Mouse (Mus musculus) heart, embryonic 10.5 days (tissue): ENCODE data around the gene Gtf2ird1. TPM values are rescaled to one million over a fixed set of nuclear protein-coding genes. Genes with fewer than 3 reads are reported as not detected.
"Not testable (repeated sequence)": the region's sequence is repeated elsewhere in the genome, so short reads cannot be mapped to it uniquely, and the experiment has no call there.

ENCODE experiments used
- DNase-seq: peaks from one replicate; pipeline ENCODE4 v3.0.0-alpha.2; 2017; ENCODE audit warnings: low spot score
- H3K27ac ChIP-seq: fragments of 300-500 bp; sonication (generic); 2 replicates; pipeline ENCODE4 v1.5.1; 2016; ENCODE audit warnings: mild to moderate bottlenecking
- H3K27me3 ChIP-seq: fragments of 300-500 bp; sonication (generic); 2 replicates; pipeline ENCODE4 v1.6.1; 2016; ENCODE audit warnings: mild to moderate bottlenecking; ENCODE audit not compliant: poor library complexity, insufficient read depth, severe bottlenecking
- H3K36me3 ChIP-seq: fragments of 300-500 bp; sonication (generic); 2 replicates; pipeline ENCODE4 v1.6.1; 2016; ENCODE audit warnings: mild to moderate bottlenecking, moderate library complexity
- H3K4me1 ChIP-seq: fragments of 300-500 bp; sonication (generic); 2 replicates; pipeline ENCODE4 v1.6.1; 2016; ENCODE audit warnings: mild to moderate bottlenecking
- H3K4me3 ChIP-seq: fragments of 300-500 bp; sonication (generic); 2 replicates; pipeline ENCODE4 v1.5.1; 2016; ENCODE audit warnings: mild to moderate bottlenecking, moderate library complexity
- H3K9me3 ChIP-seq: fragments of 300-500 bp; sonication (generic); 2 replicates; pipeline ENCODE4 v1.6.1; 2016; ENCODE audit warnings: mild to moderate bottlenecking, moderate library complexity
- WGBS: fragments of 180-500 bp; shearing (Covaris S2); methylation state at CpG from one replicate; pipeline ENCODE4 v1.1.7; 2016; 5-methylcytosine and 5-hydroxymethylcytosine counted together
- polyA plus RNA-seq: library from polyadenylated mRNA; unstranded; fragments of >200 nt; fragmentation: Nextera tagmentation; extraction: Ambion mirVana; gene quantifications from 2 replicates; pipeline ENCODE4 v1.2.1, GENCODE M21; 2016

Gene Gtf2ird1
- polyA plus RNA-seq, 1 experiment from 2014 or later: 74.8 TPM

DNA sequence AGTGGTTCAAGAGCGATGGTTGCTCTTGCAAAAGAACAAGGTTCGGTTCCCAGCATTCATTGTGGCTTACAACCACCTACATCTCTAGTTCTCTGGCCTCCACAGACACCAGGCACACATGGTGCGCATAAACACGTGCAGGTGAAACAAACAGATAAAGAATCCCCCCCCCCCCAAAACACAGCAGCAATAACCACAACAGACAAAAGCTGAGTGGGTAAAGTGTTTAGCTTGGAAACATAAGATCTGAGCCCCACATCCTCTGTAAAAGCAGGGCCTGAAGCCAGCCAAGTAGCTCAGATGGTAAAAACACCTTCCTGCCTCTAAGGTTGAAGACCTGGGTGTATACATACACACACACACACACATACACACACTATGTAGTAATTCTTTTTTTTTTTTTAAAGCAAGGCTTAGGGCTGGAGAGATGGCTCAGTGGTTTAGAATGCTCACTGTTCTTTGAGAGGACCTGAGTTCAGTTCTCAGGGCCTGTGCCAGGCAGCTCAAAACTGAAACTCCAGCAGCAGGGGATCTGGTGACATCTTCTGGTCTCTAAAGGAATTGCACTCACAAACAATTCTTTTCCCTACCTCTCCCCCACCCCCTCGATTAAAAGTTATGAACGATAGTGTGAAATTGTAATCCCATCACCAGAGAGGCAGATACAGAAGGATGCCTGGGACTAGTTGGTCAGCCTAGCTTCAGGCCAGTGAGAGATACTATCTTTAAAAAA lies 83.4 kb downstream of the Gtf2ird1 start:
- peaks cover 76% of the 10 kb centered on the region for H3K36me3 ChIP-seq
- no peak for DNase-seq
- no peaks in the 10 kb centered on the region for H3K4me1 ChIP-seq
- no peaks in the 10 kb centered on the region for H3K27me3 ChIP-seq
- no peak overlapping the region for H3K27ac ChIP-seq
- H3K4me3 ChIP-seq: no peak overlapping the region
- 93% methylated on average over 6 of the region's 6 CpGs for WGBS
- H3K9me3 ChIP-seq: no peaks in the 10 kb centered on the region

DNA sequence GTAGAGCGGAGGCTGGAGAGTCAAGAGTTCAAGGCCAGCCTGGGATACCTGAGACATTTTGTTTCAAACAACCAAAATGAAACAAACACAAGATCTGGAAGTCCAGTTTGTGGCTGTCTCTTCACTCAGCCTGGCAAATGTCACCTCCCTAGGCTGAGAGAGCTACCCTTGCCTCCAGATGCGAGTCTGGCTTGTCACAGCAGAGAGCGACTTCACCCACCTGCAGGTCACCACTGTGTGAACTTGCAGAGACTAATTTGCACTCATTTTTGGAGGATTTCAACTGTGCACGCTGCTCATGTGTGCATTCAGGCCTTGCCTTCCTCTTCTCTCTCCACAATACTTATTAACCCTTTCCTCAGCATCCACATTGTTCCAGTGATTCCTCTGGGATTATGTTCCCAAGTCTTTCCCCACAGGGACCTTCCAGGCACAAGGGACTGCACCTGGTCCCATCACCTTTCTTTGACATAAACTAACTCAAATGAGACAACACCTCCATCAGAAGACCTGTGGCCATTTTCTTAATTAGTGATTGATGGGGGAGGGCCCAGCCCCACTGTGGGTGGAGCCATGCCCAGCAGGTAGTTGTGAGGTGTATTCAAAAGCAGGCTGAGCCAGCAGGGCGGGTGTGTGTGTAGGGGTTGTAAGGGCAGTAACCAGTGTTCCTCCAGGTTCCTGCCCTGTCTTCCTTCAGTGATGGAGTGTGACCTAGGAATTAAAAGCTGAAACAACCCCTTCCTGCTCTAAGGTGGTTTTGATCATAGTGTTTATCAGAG lies 84.8 kb downstream of the Gtf2ird1 start:
- no peaks in the 10 kb centered on the region for H3K27me3 ChIP-seq
- no peak overlapping the region for H3K27ac ChIP-seq
- 93% methylated on average over 5 of the region's 5 CpGs for WGBS
- no peaks in the 10 kb centered on the region for H3K4me1 ChIP-seq
- no peaks in the 10 kb centered on the region for H3K9me3 ChIP-seq
- peaks cover 73% of the 10 kb centered on the region for H3K36me3 ChIP-seq
- no peak overlapping the region for H3K4me3 ChIP-seq
- no peak for DNase-seq

DNA sequence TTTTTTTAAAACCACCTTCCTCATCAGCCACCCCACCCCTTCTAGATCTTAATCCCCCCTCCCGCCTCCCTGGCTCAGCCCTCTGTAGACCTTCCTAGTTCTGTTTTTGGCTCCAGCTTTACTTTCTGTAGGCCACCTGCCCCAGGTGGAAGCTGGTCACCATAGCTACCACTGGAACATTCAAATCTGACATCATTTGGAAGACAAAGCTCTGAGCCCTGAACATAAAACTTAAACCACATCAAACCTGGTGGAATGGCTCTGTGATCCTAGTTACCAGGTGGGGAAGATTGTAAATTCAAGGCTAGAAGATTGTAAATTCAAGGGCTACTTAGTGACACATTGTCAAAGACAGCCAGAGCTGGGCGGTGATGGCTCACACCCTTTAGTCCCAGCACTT lies 85.7 kb downstream of the Gtf2ird1 start:
- DNase-seq: no peak
- H3K4me1 ChIP-seq: no peaks in the 10 kb centered on the region
- H3K27me3 ChIP-seq: no peaks in the 10 kb centered on the region
- WGBS: 93% methylated on average over 2 of the region's 2 CpGs
- H3K27ac ChIP-seq: no peak overlapping the region
- peaks cover 73% of the 10 kb centered on the region for H3K36me3 ChIP-seq
- no peak overlapping the region for H3K4me3 ChIP-seq
- no peaks in the 10 kb centered on the region for H3K9me3 ChIP-seq

DNA sequence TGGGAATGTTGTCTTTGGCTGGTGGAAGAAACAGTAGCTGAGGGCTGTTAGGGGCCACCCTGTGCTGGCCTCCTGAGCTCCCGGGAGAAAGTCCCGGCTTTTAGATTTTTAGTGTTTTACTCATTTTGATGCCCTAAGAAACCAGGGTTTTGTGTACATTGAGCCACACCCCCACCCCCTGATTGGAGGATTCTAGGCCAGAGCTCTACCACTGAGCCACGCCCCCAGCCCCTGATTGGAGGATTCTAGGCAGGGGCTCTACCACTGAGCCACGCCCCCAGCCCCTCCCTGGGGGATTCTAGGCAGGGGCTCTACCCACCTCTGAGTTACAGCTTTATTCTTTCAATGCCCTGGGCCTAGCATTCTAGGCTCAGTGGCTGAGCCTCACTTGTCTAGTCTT lies 97.4 kb downstream of the Gtf2ird1 start:
- Histone ChIP-seq H3K27me3 (no peaks in the 10 kb centered on the region), H3K27ac (no peak overlapping the region), H3K4me3 (no peak overlapping the region), H3K4me1 (no peaks in the 10 kb centered on the region), H3K9me3 (no peaks in the 10 kb centered on the region), H3K36me3 (peaks cover 66% of the 10 kb centered on the region)
- no peak for DNase-seq
- 88% methylated on average over 4 of the region's 4 CpGs for WGBS

DNA sequence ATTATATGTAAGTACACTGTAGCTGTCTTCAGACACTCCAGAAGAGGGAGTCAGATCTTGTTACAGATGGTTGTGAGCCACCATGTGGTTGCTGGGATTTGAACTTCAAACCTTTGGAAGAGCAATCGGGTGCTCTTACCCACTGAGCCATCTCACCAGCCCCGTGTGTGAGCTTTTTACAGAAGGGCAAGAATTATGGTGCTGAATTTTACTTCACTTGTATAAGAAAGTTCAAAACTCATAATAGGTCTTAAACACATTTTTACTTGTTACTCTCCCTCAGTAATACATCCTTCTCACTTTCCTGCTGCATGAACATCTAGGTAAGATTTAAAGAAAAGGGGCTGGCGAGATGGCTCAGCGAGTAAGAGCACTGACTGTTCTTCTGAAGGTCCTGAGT lies 101.1 kb downstream of the Gtf2ird1 start:
- DNase-seq, H3K4me3 ChIP-seq, H3K27me3 ChIP-seq, H3K9me3 ChIP-seq, H3K27ac ChIP-seq: not testable (repeated sequence)
- Histone ChIP-seq H3K4me1 (peaks cover 23% of the 10 kb centered on the region), H3K36me3 (peaks cover 37% of the 10 kb centered on the region)
- 93% methylated on average over 4 of the region's 4 CpGs for WGBS

DNA sequence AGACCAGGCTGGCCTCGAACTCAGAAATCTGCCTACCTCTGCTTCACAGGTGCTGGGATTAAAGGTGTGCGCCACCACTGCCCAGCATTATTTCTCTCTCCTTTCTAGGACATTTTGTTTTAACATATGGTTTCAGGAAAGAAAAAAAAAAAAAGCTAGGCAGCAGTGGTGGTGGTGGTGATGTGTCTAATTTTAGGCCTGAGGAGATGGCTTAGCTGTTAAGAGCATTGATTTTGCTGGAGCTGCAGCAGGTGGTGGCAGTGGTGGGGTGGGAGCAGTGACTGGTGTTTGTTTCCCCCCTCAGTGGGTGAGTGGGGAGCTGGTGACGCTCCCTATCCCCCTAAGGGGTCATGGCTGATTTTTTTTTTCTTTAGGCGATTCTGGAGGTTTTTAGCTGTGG lies 103.4 kb downstream of the Gtf2ird1 start:
- H3K36me3 ChIP-seq: peaks cover 15% of the 10 kb centered on the region
- H3K27ac ChIP-seq: no peak overlapping the region
- no peaks in the 10 kb centered on the region for H3K27me3 ChIP-seq
- H3K9me3 ChIP-seq: no peaks in the 10 kb centered on the region
- DNase-seq: no peak
- 62% methylated on average over 4 of the region's 4 CpGs for WGBS
- no peak overlapping the region for H3K4me3 ChIP-seq
- peaks cover 26% of the 10 kb centered on the region for H3K4me1 ChIP-seq

DNA sequence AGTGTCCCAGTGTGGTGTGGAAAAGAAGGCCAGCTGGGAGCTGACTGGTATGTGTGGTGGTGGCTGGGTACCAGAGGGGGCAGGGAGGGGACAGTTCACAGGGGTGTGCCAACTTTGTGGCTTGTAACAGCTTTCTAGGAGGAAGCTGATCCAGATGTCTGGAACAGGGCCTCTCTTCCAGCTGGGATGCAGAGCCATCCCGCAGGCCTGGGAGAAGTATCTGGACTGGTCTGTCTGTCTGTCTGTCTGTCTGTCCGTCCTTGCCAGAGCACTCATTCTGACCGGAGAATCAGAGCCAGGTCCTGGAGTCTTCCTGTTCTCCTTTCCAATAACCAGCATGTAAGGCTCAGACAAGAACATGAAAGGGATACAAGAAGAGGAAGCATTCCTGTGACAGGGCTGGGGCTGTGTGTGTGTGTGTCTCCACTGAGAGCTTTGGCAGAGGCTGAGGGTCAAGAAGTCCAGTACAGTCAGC lies 104.0 kb downstream of the Gtf2ird1 start:
- Histone ChIP-seq H3K9me3 (no peaks in the 10 kb centered on the region), H3K36me3 (peaks cover 10% of the 10 kb centered on the region), H3K4me3 (no peak overlapping the region), H3K27ac (peak overlapping the region; percentile 29; the same call in 1 of the 2 replicates), H3K4me1 (peaks cover 26% of the 10 kb centered on the region), H3K27me3 (no peaks in the 10 kb centered on the region)
- WGBS: 58% methylated on average over 3 of the region's 3 CpGs
- no peak for DNase-seq

DNA sequence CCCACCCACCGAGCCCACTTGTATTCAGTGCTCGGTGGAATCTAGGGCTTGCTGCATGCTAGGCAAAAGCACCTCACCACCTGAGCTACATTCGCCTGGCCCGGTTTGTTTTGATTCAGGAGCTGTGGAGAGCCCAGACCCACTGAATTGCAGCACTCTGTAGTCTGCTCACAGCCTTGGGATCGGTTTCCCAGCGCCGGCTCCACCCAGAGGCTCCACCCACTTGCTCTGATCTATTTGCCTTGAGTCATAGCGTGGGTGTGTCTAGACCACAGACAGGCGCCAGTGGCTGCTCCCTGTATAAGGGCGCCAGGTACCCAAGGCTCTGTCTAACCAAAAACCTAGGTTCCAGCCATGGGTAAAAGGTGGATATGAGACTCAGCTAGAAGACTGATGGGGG lies 105.9 kb downstream of the Gtf2ird1 start:
- Histone ChIP-seq H3K4me1 (peaks cover 26% of the 10 kb centered on the region), H3K36me3 (no peaks in the 10 kb centered on the region), H3K27me3 (no peaks in the 10 kb centered on the region), H3K9me3 (no peaks in the 10 kb centered on the region), H3K4me3 (peak overlapping the region; percentile 22; the same call in 1 of the 2 replicates), H3K27ac (no peak overlapping the region)
- WGBS: 14% methylated on average over 10 of the region's 10 CpGs
- DNase-seq: peak; percentile 90

DNA sequence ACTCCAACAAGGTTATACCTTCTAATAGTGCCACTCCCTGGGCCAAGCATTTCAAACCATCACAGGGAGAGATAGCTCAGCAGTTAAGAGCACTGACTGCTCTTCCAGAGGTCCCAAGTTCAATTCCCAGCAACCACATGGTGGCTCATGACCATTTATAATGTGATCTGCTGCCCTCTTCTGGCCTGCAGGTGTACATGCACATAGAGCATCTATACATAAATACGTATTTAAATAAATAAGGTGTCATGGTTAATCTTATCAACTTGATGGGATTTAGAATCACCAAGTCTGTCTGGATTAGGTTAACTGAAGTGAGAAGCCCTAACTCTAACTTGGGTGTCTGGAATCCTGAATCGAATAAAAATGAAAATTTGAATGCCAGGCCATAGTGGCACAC lies 109.5 kb downstream of the Gtf2ird1 start:
- DNase-seq: no peak

DNA sequence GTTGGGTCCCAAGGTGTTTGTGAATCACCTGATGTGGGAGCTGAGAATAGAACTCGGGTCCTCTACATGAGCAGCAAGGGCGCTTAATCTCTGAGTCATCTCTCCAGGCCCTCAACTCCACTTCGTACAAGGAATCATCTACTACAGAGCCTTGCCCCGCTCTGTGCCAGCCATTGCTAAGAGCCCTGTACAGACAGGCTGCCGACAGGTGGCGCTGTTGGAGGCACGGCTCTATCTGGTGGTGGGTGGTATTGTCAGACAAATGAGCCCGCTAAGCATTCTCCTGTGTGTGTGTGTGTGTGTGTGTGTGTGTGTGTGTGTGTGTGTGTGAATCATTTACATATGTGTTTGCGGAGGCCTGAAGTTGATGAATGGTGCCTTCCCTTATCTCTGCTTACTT lies 111.1 kb downstream of the Gtf2ird1 start:
- H3K27ac ChIP-seq: no peak overlapping the region
- WGBS: 79% methylated on average over 9 of the region's 9 CpGs
- no peak for DNase-seq
- H3K4me1 ChIP-seq: peaks cover 5% of the 10 kb centered on the region
- H3K36me3 ChIP-seq: no peaks in the 10 kb centered on the region
- no peak overlapping the region for H3K4me3 ChIP-seq
- no peaks in the 10 kb centered on the region for H3K9me3 ChIP-seq
- H3K27me3 ChIP-seq: no peaks in the 10 kb centered on the region

More for the DNA sequence above, 109.5 kb downstream of the Gtf2ird1 start:
- no peak overlapping the region for H3K4me3 ChIP-seq
- H3K36me3 ChIP-seq: no peaks in the 10 kb centered on the region
- peaks cover 11% of the 10 kb centered on the region for H3K4me1 ChIP-seq
- H3K27me3 ChIP-seq: no peaks in the 10 kb centered on the region
- WGBS: 78% methylated on average over 2 of the region's 2 CpGs
- H3K9me3 ChIP-seq: no peaks in the 10 kb centered on the region
- H3K27ac ChIP-seq: no peak overlapping the region

DNA sequence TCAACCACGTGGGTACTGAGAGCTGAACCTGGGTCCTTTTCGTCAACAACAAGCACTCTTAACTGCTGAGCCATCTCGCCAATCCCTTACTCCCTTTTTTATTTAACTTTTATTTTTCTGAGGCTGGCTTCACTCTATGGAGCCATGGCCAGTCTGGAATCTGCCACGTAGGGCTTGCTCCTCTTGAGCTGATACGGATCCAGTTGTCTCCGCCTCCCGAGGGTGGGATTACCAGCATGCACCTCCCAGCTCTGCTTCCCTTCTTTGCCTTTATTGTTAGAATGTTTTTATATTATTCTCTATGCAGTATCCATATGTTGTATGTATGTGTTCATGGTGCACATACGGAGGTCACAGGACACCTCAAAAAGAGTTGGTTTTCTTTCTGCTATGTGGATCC lies 112.4 kb downstream of the Gtf2ird1 start:
- Histone ChIP-seq H3K9me3 (no peaks in the 10 kb centered on the region), H3K27me3 (no peaks in the 10 kb centered on the region), H3K4me1 (peaks cover 4% of the 10 kb centered on the region), H3K27ac (no peak overlapping the region), H3K4me3 (no peak overlapping the region), H3K36me3 (no peaks in the 10 kb centered on the region)
- 69% methylated on average over 8 of the region's 8 CpGs for WGBS
- no peak for DNase-seq

DNA sequence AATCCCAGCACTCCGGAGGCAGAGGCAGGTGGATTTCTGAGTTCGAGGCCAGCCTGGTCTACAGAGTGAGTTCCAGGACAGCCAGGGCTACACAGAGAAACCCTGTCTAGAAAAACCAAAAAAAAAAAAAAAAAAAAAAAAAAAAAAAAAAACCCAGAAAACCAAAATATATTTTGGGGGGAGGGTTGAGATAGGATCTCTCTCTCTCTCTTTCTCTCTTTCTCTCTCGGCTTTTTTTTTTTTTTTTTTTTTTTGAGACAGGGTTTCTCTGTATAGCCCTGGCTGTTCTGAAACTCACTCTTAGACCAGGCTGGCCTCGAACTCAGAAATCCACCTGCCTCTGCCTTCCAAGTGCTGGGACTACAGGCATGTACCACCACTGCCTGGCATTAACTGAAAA lies 113.0 kb downstream of the Gtf2ird1 start:
- WGBS: 97% methylated on average over 3 of the region's 4 CpGs
- H3K4me3 ChIP-seq: not testable (repeated sequence)

DNA sequence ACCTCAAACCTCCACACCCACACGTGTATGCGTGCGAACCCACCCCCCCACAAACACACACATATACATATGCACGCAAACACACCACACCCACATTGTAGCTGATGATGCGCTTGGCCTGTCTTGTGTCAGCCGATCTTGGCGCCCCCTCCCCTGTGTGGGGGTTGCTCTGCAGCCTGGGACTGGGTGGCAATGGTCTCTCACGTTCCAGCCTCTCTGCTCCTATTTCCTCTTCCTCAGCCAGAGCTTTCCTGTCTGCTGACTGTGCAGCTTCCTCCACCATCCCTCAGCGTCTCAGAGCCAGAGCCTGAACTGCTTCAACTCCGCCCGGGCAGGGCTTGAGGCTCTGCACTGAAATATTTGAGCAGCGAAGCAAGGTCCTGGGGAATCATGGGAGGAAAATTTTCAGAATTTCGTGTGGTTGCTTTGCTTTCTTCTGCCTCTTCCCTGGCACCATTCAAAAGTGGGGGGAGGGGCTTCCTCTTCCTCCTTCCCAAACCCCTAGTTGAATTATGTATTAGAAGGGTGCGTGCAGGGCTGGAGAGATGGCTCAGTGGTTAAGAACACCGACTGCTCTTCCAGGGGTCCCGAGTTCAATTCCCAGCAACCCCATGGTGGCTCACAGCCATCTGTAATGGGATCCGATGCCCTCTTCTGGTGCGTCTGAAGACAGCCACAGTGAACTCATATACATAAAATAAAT lies 113.9 kb downstream of the Gtf2ird1 start:
- H3K4me3 ChIP-seq: no peak overlapping the region
- WGBS: 69% methylated on average over 18 of the region's 18 CpGs
- no peak overlapping the region for H3K27ac ChIP-seq
- H3K27me3 ChIP-seq: no peaks in the 10 kb centered on the region
- H3K9me3 ChIP-seq: no peaks in the 10 kb centered on the region
- no peaks in the 10 kb centered on the region for H3K36me3 ChIP-seq
- peaks cover 4% of the 10 kb centered on the region for H3K4me1 ChIP-seq
- DNase-seq: no peak

More for the DNA sequence above, 113.0 kb downstream of the Gtf2ird1 start:
- H3K27me3 ChIP-seq, H3K36me3 ChIP-seq, H3K9me3 ChIP-seq, H3K4me1 ChIP-seq, H3K27ac ChIP-seq, DNase-seq: not testable (repeated sequence)
